Mouse (Mus musculus) subcutaneous adipose tissue, adult 2 months (tissue): ENCODE measurements around the gene Pdia5. TPM values are rescaled to one million over a fixed set of nuclear protein-coding genes. Genes with fewer than 3 reads are reported as not detected.

Experiments used
- polyA plus RNA-seq: library from polyadenylated mRNA; depleted of rRNA; stranded (reverse); fragments of >200 nt; gene quantifications from 2 replicates; pipeline ENCODE4 v1.2.3, GENCODE M21; 2012; ENCODE audit warnings: low replicate concordance; rRNA removed

The Pdia5 gene
- 9.7 and 24.8 TPM in 2 replicates for polyA plus RNA-seq

GRCm38 (mm10) chr16:35490231-35491070 is at the start of gene Pdia5:
Gene Pdia5 (minus strand): TSS chr16:35490873.

GRCm38 (mm10) chr16:35363150-35364062 is 127.3 kb downstream of the Pdia5 start, which contains the start of gene Sec22a:
Gene Sec22a (minus strand): TSS chr16:35363918.

Other genes with a start within 250 kb of the Pdia5 start
- gene Sec22a, start 127.0 kb downstream of the Pdia5 start, polyA plus RNA-seq: 22.4 and 38.5 TPM in 2 replicates
- 5.2 and 8.0 TPM in 2 replicates for gene Sema5b, start 50.3 kb upstream of the Pdia5 start, polyA plus RNA-seq